Mouse (Mus musculus): ENCODE results near the gene Slc30a7. TPM values are rescaled to one million over a fixed set of nuclear protein-coding genes. Genes with fewer than 3 reads are reported as not detected.

The Slc30a7 gene
- polyA plus RNA-seq, 1 experiment: 7.8 TPM

DNA sequence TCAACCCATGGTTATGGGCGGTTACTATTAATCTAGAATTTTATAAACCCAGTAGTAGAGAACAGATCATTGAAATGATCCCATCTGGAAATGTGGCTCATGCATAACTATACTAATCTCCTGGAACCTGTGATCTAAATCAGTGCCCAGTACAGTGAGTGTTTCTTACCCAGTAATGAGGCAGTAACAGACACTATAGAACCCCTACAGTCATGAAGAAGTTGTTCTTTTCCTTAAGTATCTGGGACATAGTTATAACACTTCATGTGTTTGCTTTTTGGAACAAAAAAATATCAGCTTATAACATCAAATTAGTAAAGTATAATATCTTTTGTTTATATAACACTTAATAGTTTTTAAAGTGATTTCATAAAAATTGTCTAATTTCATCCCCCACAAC is 43.6 kb downstream of the Slc30a7 start:
- H3K36me3 ChIP-seq (ENCODE audit: control insufficient read depth, insufficient read depth, low read length): peaks cover 6% of the 10 kb centered on the region; the same call in 1 of the 2 replicates
- TF ChIP-seq CTCF (IDR thresholded peaks at IDR 0.05; ENCODE audit: extremely low read depth, insufficient read depth, insufficient read length, insufficient replicate concordance): no peak
- no peak overlapping the region for H3K27ac ChIP-seq (ENCODE audit: insufficient read depth, low read length)
- H3K4me3 ChIP-seq (ENCODE audit: extremely low read depth, insufficient read depth, insufficient read length): no peak overlapping the region
- H3K4me1 ChIP-seq (ENCODE audit: control insufficient read depth, insufficient read depth, insufficient read length): no peaks in the 10 kb centered on the region
- WGBS: 98% methylated on average over 1 of the region's 1 CpGs
- no peaks in the 10 kb centered on the region for H3K27me3 ChIP-seq (ENCODE audit: control insufficient read depth, insufficient read depth, low read length)
- DNase-seq (ENCODE audit: low read depth in 1 of 2, low spot score in 2 of 2): no peak

DNA sequence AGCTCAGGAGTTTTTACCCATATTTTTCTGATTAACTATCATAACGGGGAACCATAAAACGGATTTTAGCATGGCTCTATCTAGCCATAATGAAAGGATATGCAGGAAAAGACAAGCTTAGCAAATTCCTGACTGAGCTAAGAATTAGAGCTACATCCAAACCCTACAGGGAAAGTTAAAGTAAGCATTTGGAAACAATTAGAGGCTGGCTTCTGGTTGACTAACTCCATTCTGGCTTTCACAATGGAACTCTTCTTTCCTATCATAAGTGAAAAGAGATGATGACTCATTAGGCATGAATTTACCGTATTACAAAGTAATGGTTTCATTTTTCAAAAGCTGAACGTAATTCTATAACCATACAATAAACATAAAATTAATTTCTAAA is 45.2 kb downstream of the Slc30a7 start:
- 86% methylated on average over 4 of the region's 4 CpGs for WGBS
- no peak for DNase-seq (ENCODE audit: low read depth in 1 of 2, low spot score in 2 of 2)

GRCm38 (mm10) chr3:115961311-115962027 is 45.7 kb downstream of the Slc30a7 start:
- 95% methylated on average over 11 of the region's 11 CpGs for whole genome bisulfite sequencing
- TF ChIP-seq CTCF (IDR thresholded peaks at IDR 0.05; ENCODE audit: extremely low read depth, insufficient read depth, insufficient read length, insufficient replicate concordance) (no peak), POLR2A (IDR thresholded peaks at IDR 0.05; ENCODE audit: low read depth, low read length) (no peak)
- Histone ChIP-seq H3K4me1 (ENCODE audit: control insufficient read depth, insufficient read depth, insufficient read length) (no peaks in the 10 kb centered on the region), H3K4me3 (ENCODE audit: extremely low read depth, insufficient read depth, insufficient read length) (no peak overlapping the region), H3K27me3 (ENCODE audit: control insufficient read depth, insufficient read depth, low read length) (no peaks in the 10 kb centered on the region), H3K36me3 (ENCODE audit: control insufficient read depth, insufficient read depth, low read length) (peaks cover 12% of the 10 kb centered on the region), H3K27ac (ENCODE audit: insufficient read depth, low read length) (0 out of 2 replicates have a peak overlapping the region, but pooled peaks have one; percentile 15)
- DNase-seq (ENCODE audit: low read depth in 1 of 2, low spot score in 2 of 2): no peak

More for the DNA sequence above, 45.2 kb downstream of the Slc30a7 start:
- no peaks in the 10 kb centered on the region for H3K4me1 ChIP-seq (ENCODE audit: control insufficient read depth, insufficient read depth, insufficient read length)
- TF ChIP-seq CTCF (IDR thresholded peaks at IDR 0.05; ENCODE audit: extremely low read depth, insufficient read depth, insufficient read length, insufficient replicate concordance): no peak
- no peak for TF ChIP-seq POLR2A (IDR thresholded peaks at IDR 0.05; ENCODE audit: low read depth, low read length)
- H3K27me3 ChIP-seq (ENCODE audit: control insufficient read depth, insufficient read depth, low read length): no peaks in the 10 kb centered on the region
- H3K36me3 ChIP-seq (ENCODE audit: control insufficient read depth, insufficient read depth, low read length): peaks cover 12% of the 10 kb centered on the region
- H3K4me3 ChIP-seq (ENCODE audit: extremely low read depth, insufficient read depth, insufficient read length): no peak overlapping the region
- no peak overlapping the region for H3K27ac ChIP-seq (ENCODE audit: insufficient read depth, low read length)

GRCm38 (mm10) chr3:115957223-115957622 is 50.0 kb downstream of the Slc30a7 start:
- Histone ChIP-seq H3K4me3 (ENCODE audit: extremely low read depth, insufficient read depth, insufficient read length) (no peak overlapping the region), H3K4me1 (ENCODE audit: control insufficient read depth, insufficient read depth, insufficient read length) (no peaks in the 10 kb centered on the region), H3K36me3 (ENCODE audit: control insufficient read depth, insufficient read depth, low read length) (peaks cover 23% of the 10 kb centered on the region), H3K27me3 (ENCODE audit: control insufficient read depth, insufficient read depth, low read length) (no peaks in the 10 kb centered on the region), H3K27ac (ENCODE audit: insufficient read depth, low read length) (no peak overlapping the region)
- no peak for DNase-seq (ENCODE audit: low read depth in 1 of 2, low spot score in 2 of 2)
- WGBS: 93% methylated on average over 7 of the region's 7 CpGs
- TF ChIP-seq POLR2A (IDR thresholded peaks at IDR 0.05; ENCODE audit: low read depth, low read length) (no peak), CTCF (IDR thresholded peaks at IDR 0.05; ENCODE audit: extremely low read depth, insufficient read depth, insufficient read length, insufficient replicate concordance) (no peak)

DNA sequence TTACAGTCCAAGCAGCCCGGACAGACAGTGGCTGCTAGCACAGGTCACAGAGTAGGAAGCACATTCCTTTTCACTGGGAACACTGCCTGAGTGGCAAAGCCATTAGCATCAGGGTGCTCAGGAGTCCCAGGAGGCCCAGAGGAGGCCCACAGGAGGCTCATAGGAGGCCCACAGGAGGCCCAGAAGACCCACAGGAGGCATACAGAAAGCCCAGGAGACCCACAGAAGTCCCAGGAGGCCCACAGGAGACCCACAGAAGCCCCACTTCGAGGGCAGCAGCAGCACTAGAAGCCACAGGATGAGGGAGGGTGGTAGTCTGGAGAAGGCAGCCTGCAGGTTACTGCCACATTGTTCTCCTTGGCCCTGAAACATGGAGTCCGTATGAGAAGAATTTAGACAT is 54.1 kb downstream of the Slc30a7 start:
- H3K27ac ChIP-seq (ENCODE audit: insufficient read depth, low read length): no peak overlapping the region
- no peaks in the 10 kb centered on the region for H3K4me1 ChIP-seq (ENCODE audit: control insufficient read depth, insufficient read depth, insufficient read length)
- H3K4me3 ChIP-seq (ENCODE audit: extremely low read depth, insufficient read depth, insufficient read length): no peak overlapping the region
- H3K36me3 ChIP-seq (ENCODE audit: control insufficient read depth, insufficient read depth, low read length): peaks cover 37% of the 10 kb centered on the region
- no peak for DNase-seq (ENCODE audit: low read depth in 1 of 2, low spot score in 2 of 2)
- TF ChIP-seq CTCF (IDR thresholded peaks at IDR 0.05; ENCODE audit: extremely low read depth, insufficient read depth, insufficient read length, insufficient replicate concordance): no peak
- no peak for TF ChIP-seq POLR2A (IDR thresholded peaks at IDR 0.05; ENCODE audit: low read depth, low read length)
- WGBS: 54% methylated on average over 3 of the region's 3 CpGs
- H3K27me3 ChIP-seq (ENCODE audit: control insufficient read depth, insufficient read depth, low read length): no peaks in the 10 kb centered on the region

- H3K4me3 ChIP-seq (ENCODE audit: extremely low read depth, insufficient read depth, insufficient read length): no peak overlapping the region
- no peaks in the 10 kb centered on the region for H3K27me3 ChIP-seq (ENCODE audit: control insufficient read depth, insufficient read depth, low read length)
- no peak for DNase-seq (ENCODE audit: low read depth in 1 of 2, low spot score in 2 of 2)
- H3K36me3 ChIP-seq (ENCODE audit: control insufficient read depth, insufficient read depth, low read length): peaks cover 33% of the 10 kb centered on the region
- no peaks in the 10 kb centered on the region for H3K4me1 ChIP-seq (ENCODE audit: control insufficient read depth, insufficient read depth, insufficient read length)
- TF ChIP-seq CTCF (IDR thresholded peaks at IDR 0.05; ENCODE audit: extremely low read depth, insufficient read depth, insufficient read length, insufficient replicate concordance) (no peak), POLR2A (IDR thresholded peaks at IDR 0.05; ENCODE audit: low read depth, low read length) (no peak)
- WGBS: 81% methylated on average over 4 of the region's 4 CpGs
- H3K27ac ChIP-seq (ENCODE audit: insufficient read depth, low read length): no peak overlapping the region
Measured at GRCm38 (mm10) chr3:115952356-115952755, 54.9 kb downstream of the Slc30a7 start.

GRCm38 (mm10) chr3:115951221-115951620 is 56.0 kb downstream of the Slc30a7 start:
- TF ChIP-seq POLR2A (IDR thresholded peaks at IDR 0.05; ENCODE audit: low read depth, low read length) (no peak), CTCF (IDR thresholded peaks at IDR 0.05; ENCODE audit: extremely low read depth, insufficient read depth, insufficient read length, insufficient replicate concordance) (no peak)
- Histone ChIP-seq H3K27me3 (ENCODE audit: control insufficient read depth, insufficient read depth, low read length) (no peaks in the 10 kb centered on the region), H3K36me3 (ENCODE audit: control insufficient read depth, insufficient read depth, low read length) (peaks cover 37% of the 10 kb centered on the region), H3K4me1 (ENCODE audit: control insufficient read depth, insufficient read depth, insufficient read length) (no peaks in the 10 kb centered on the region), H3K4me3 (ENCODE audit: extremely low read depth, insufficient read depth, insufficient read length) (no peak overlapping the region), H3K27ac (ENCODE audit: insufficient read depth, low read length) (no peak overlapping the region; the same call in 1 of the 2 replicates)
- no peak for DNase-seq (ENCODE audit: low read depth in 1 of 2, low spot score in 2 of 2)
- 89% methylated on average over 3 of the region's 3 CpGs for WGBS
